Mouse (Mus musculus): Measurements from ENCODE around the gene Plekhm2.

Gene Plekhm2

GRCm38 (mm10) chr4:141664799-141665198 lies at the start of gene Plekhm2:
Plekhm2 (minus strand) TSS chr4:141664899.
- CTCF ChIA-PET = interaction anchor here in 2 of 4 experiments (0.5 to 1.5 kb wide), 3 partner anchors 22 to 1828 kb away, joined by 3 to 7 read pairs (median 3); partner anchors contain the start of gene Tmem82 (in 1 of the 2)
- POLR2A ChIA-PET = interaction anchor here (0.5 to 2.9 kb wide), 16 partner anchors 8 to 233 kb away, joined by 3 to 31 read pairs (median 6); no protein-coding TSS in a partner anchor

GRCm38 (mm10) chr4:141713598-141714142 lies 49.0 kb upstream of the Plekhm2 start:
- POLR2A ChIA-PET = interaction anchor here in 1 of 4 experiments (1.3 kb wide), 1 partner anchor 10 kb away, joined by 3 read pairs; the partner anchor contains the start of gene Ddi2
- CTCF ChIA-PET = no interaction called here

GRCm38 (mm10) chr4:141711250-141711649 lies 46.6 kb upstream of the Plekhm2 start:
- POLR2A ChIA-PET = interaction anchor here in 2 of 4 experiments (0.7 to 3.4 kb wide), 4 partner anchors 9 to 118 kb away, joined by 3 to 12 read pairs (median 4); partner anchors contain the start of gene Ddi2 (in 1 of the 2)

GRCm38 (mm10) chr4:141708971-141709370 lies 44.3 kb upstream of the Plekhm2 start:
- POLR2A ChIA-PET = interaction anchor here in 1 of 4 experiments (0.6 to 3.4 kb wide), 6 partner anchors 9 to 204 kb away, joined by 4 to 12 read pairs (median 6); partner anchors contain the start of gene Ddi2

More at GRCm38 (mm10) chr4:141711250-141711649, 46.6 kb upstream of the Plekhm2 start:
- CTCF ChIA-PET = no interaction called here

GRCm38 (mm10) chr4:141708005-141708404 lies 43.3 kb upstream of the Plekhm2 start:
- POLR2A ChIA-PET = interaction anchor here in 1 of 4 experiments (0.9 to 3.6 kb wide), 5 partner anchors 9 to 60 kb away, joined by 4 to 14 read pairs (median 6); partner anchors contain the start of genes Ddi2 and Rsc1a1
- CTCF ChIA-PET = interaction anchor here in 1 of 4 experiments (0.6 kb wide), 1 partner anchor 49 kb away, joined by 6 read pairs; no protein-coding TSS in a partner anchor

More at GRCm38 (mm10) chr4:141708971-141709370, 44.3 kb upstream of the Plekhm2 start:
- CTCF ChIA-PET = no interaction called here

- POLR2A ChIA-PET = interaction anchor here in 3 of 4 experiments (0.6 to 3.6 kb wide), 11 partner anchors 12 to 51 kb away, joined by 3 to 17 read pairs (median 3); partner anchors contain the start of gene Ddi2 (in 1 of the 3)
- CTCF ChIA-PET = interaction anchor here in 2 of 4 experiments (0.6 to 0.8 kb wide), 2 partner anchors 12 to 470 kb away, joined by 3 read pairs; no protein-coding TSS in a partner anchor
Measured at GRCm38 (mm10) chr4:141705331-141705730, 40.6 kb upstream of the Plekhm2 start.

- ChIA-PET CTCF (interaction anchor here in 1 of 4 experiments (0.6 kb wide), 1 partner anchor 469 kb away, joined by 3 read pairs; no protein-coding TSS in a partner anchor), POLR2A (interaction anchor here in 2 of 4 experiments (0.6 to 3.6 kb wide), 7 partner anchors 11 to 31 kb away, joined by 3 to 17 read pairs (median 8); partner anchors contain the start of gene Ddi2 (in 1 of the 2))
Measured at GRCm38 (mm10) chr4:141704625-141705024, 39.9 kb upstream of the Plekhm2 start.

- ChIA-PET POLR2A (interaction anchor here in 2 of 4 experiments (1.0 to 1.5 kb wide), 3 partner anchors 10 to 160 kb away, joined by 3 to 5 read pairs (median 5); partner anchors contain the start of gene Rsc1a1 (in 1 of the 2)), CTCF (no interaction called here)
Measured at GRCm38 (mm10) chr4:141694719-141695118, 30.0 kb upstream of the Plekhm2 start.

- ChIA-PET POLR2A (interaction anchor here in 1 of 4 experiments (1.1 to 2.0 kb wide), 2 partner anchors 12 to 33 kb away, joined by 3 to 6 read pairs; no protein-coding TSS in a partner anchor), CTCF (no interaction called here)
Measured at GRCm38 (mm10) chr4:141688505-141688904, 23.8 kb upstream of the Plekhm2 start.

- CTCF ChIA-PET = interaction anchor here in 1 of 4 experiments (1.0 kb wide), 1 partner anchor 21 kb away, joined by 3 read pairs; no protein-coding TSS in a partner anchor
- POLR2A ChIA-PET = interaction anchor here in 2 of 4 experiments (0.9 to 8.9 kb wide), 5 partner anchors 15 to 107 kb away, joined by 3 to 102 read pairs (median 4); partner anchors contain the start of gene Casp9 (in 1 of the 2)
Measured at GRCm38 (mm10) chr4:141686525-141686924, 21.8 kb upstream of the Plekhm2 start.

GRCm38 (mm10) chr4:141686093-141686492 lies 21.4 kb upstream of the Plekhm2 start:
- POLR2A ChIA-PET = interaction anchor here in 2 of 4 experiments (0.9 to 8.9 kb wide), 8 partner anchors 9 to 108 kb away, joined by 3 to 102 read pairs (median 4); partner anchors contain the start of gene Casp9 (in 1 of the 2)
- CTCF ChIA-PET = interaction anchor here in 2 of 4 experiments (0.6 to 1.0 kb wide), 2 partner anchors 21 to 41 kb away, joined by 3 read pairs; no protein-coding TSS in a partner anchor

- ChIA-PET CTCF (interaction anchor here in 2 of 4 experiments (0.5 to 0.6 kb wide), 2 partner anchors 40 to 246 kb away, joined by 3 to 5 read pairs; no protein-coding TSS in a partner anchor), POLR2A (interaction anchor here in 2 of 4 experiments (0.6 to 8.9 kb wide), 11 partner anchors 9 to 258 kb away, joined by 3 to 102 read pairs (median 5); partner anchors contain the start of gene Casp9 (in 1 of the 2))
Measured at GRCm38 (mm10) chr4:141685499-141685898, 20.8 kb upstream of the Plekhm2 start, which contains the start of gene Rsc1a1. Rsc1a1 (minus strand) TSS chr4:141685599.

- CTCF ChIA-PET = interaction anchor here in 2 of 4 experiments (0.6 to 1.2 kb wide), 2 partner anchors 20 to 175 kb away, joined by 3 read pairs; no protein-coding TSS in a partner anchor
- POLR2A ChIA-PET = interaction anchor here in 2 of 4 experiments (0.5 to 8.9 kb wide), 14 partner anchors 11 to 120 kb away, joined by 3 to 102 read pairs (median 6); partner anchors contain the start of genes Plekhm2 (in 2 of the 2), Casp9 (in 1 of the 2), Ddi2 (in 1 of the 2) and Tmem82 (in 1 of the 2)
Measured at GRCm38 (mm10) chr4:141682706-141683230, 18.1 kb upstream of the Plekhm2 start.

- ChIA-PET POLR2A (interaction anchor here (0.5 to 8.9 kb wide), 17 partner anchors 10 to 1612 kb away, joined by 3 to 102 read pairs (median 5); partner anchors contain the start of genes Plekhm2 (in 2 of the 4), Tmem82 (in 2 of the 4), Casp9 (in 1 of the 4) and Ddi2 (in 1 of the 4)), CTCF (interaction anchor here in 3 of 4 experiments (0.6 to 2.0 kb wide), 4 partner anchors 10 to 1644 kb away, joined by 3 to 16 read pairs (median 8); no protein-coding TSS in a partner anchor)
Measured at GRCm38 (mm10) chr4:141681767-141682166, 17.1 kb upstream of the Plekhm2 start.

- POLR2A ChIA-PET = interaction anchor here (0.5 to 8.9 kb wide), 19 partner anchors 9 to 419 kb away, joined by 3 to 102 read pairs (median 4); partner anchors contain the start of genes Ddi2 (in 2 of the 4), Plekhm2 (in 2 of the 4) and Tmem82 (in 2 of the 4)
- CTCF ChIA-PET = interaction anchor here in 3 of 4 experiments (0.6 to 2.0 kb wide), 3 partner anchors 9 to 11 kb away, joined by 3 to 11 read pairs (median 3); no protein-coding TSS in a partner anchor
Measured at GRCm38 (mm10) chr4:141680892-141681291, 16.2 kb upstream of the Plekhm2 start.

GRCm38 (mm10) chr4:141679016-141679415 lies 14.3 kb upstream of the Plekhm2 start:
- CTCF ChIA-PET = interaction anchor here in 3 of 4 experiments (0.5 to 1.0 kb wide), 4 partner anchors 19 to 302 kb away, joined by 3 to 7 read pairs (median 4); no protein-coding TSS in a partner anchor

GRCm38 (mm10) chr4:141676462-141676979 lies 11.8 kb upstream of the Plekhm2 start:
- ChIA-PET POLR2A (interaction anchor here in 3 of 4 experiments (0.6 to 1.7 kb wide), 11 partner anchors 12 to 140 kb away, joined by 3 to 7 read pairs (median 3); partner anchors contain the start of genes Plekhm2 (in 1 of the 3) and Tmem82 (in 1 of the 3)), CTCF (interaction anchor here in 1 of 4 experiments (0.9 kb wide), 1 partner anchor 289 kb away, joined by 3 read pairs; no protein-coding TSS in a partner anchor)

More at GRCm38 (mm10) chr4:141679016-141679415, 14.3 kb upstream of the Plekhm2 start:
- POLR2A ChIA-PET = interaction anchor here (0.5 to 8.9 kb wide), 30 partner anchors 8 to 710 kb away, joined by 3 to 102 read pairs (median 4); partner anchors contain the start of genes Plekhm2 (in 3 of the 4), Casp9 (in 1 of the 4), Ddi2 (in 1 of the 4) and Kazn (in 1 of the 4)

Data from embryonic stem cell, embryonic (primary cell).